Mouse (Mus musculus): ENCODE data around the gene Rabep1. TPM values are rescaled to one million over a fixed set of nuclear protein-coding genes. Genes with fewer than 3 reads are reported as not detected.

Rabep1 gene
- polyA plus RNA-seq, 1 experiment from 2014 or later = 33.0 TPM

GRCm38 (mm10) chr11:70964222-70964907 is 119.8 kb downstream of the Rabep1 start:
- no peaks in the 10 kb centered on the region for H3K27me3 ChIP-seq (ENCODE audit: control insufficient read depth, insufficient read depth, low read length)
- H3K9ac ChIP-seq (ENCODE audit: low read length) = no peak overlapping the region
- H3K4me1 ChIP-seq (ENCODE audit: control insufficient read depth, insufficient read depth, low read length) = 0 out of 2 replicates have a peak, but pooled peaks cover 2% of the 10 kb centered on the region
- no peak overlapping the region for H3K4me3 ChIP-seq (ENCODE audit: low read depth, low read length)
- H3K4me2 ChIP-seq (ENCODE audit: low read depth, severe bottlenecking) = no peak overlapping the region
- 83% methylated on average over 4 of the region's 4 CpGs for WGBS
- H3K9me3 ChIP-seq (ENCODE audit: control insufficient read depth, low read length) = no peaks in the 10 kb centered on the region
- no peak for DNase-seq (ENCODE audit: low spot score)
- peaks cover 17% of the 10 kb centered on the region; the same call in 1 of the 2 replicates for H3K36me3 ChIP-seq (ENCODE audit: control insufficient read depth, insufficient read depth, low read length)
- ATAC-seq (ENCODE audit: insufficient number of reproducible peaks, low FRiP score, low TSS enrichment, low read depth) = no peak
- no peak overlapping the region for H3K27ac ChIP-seq (replicated peaks; ENCODE audit: low read depth, low read length)

DNA sequence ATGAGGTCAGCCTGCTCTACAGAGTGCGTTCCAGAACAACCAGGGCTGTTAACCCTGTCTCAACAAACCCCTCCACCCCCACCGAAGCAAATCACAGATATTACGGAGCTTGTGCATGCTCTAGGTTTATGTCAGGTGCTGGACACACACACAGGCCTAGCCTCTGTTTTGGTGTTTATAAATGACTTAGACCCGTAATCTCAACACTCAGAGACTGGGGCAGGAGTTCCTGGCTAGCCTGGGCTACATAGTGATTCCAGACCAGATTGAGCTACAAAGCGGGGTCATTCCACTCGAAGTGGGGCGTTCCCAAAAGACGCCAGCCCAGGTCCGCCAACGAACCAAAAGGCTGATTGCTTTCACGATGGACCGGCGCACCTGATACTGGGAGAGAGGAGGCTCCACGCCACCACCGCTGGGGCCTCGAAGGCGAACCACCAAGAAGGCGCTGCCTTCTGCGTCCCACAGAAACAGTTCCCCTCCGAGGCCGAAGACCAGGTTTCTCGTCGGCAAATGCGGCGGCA is 124.8 kb downstream of the Rabep1 start:
- under 1% methylated on average over 25 of the region's 25 CpGs for whole genome bisulfite sequencing

GRCm38 (mm10) chr11:70969821-70970559 is 125.4 kb downstream of the Rabep1 start, which contains the start of the genes Nup88 and Rpain:
Gene Nup88, minus strand, starts transcription at chr11:70969973.
Gene Rpain, plus strand, starts transcription at chr11:70970213.
- Histone ChIP-seq H3K4me3 (ENCODE audit: low read depth, low read length) (peak within 1 kb of the TSS; percentile 93), H3K27ac (replicated peaks; ENCODE audit: low read depth, low read length) (peak within 1 kb of the TSS; percentile 56; the same call in 1 of the 2 replicates), H3K4me2 (ENCODE audit: low read depth, severe bottlenecking) (peak within 1 kb of the TSS; percentile 79), H3K4me1 (ENCODE audit: control insufficient read depth, insufficient read depth, low read length) (peaks cover 6% of the 10 kb centered on the region; the same call in 1 of the 2 replicates), H3K36me3 (ENCODE audit: control insufficient read depth, insufficient read depth, low read length) (peaks cover 3% of the 10 kb centered on the region), H3K9ac (ENCODE audit: low read length) (peak within 1 kb of the TSS; percentile 93), H3K27me3 (ENCODE audit: control insufficient read depth, insufficient read depth, low read length) (no peaks in the 10 kb centered on the region), H3K9me3 (ENCODE audit: control insufficient read depth, low read length) (no peaks in the 10 kb centered on the region)
- ATAC-seq (ENCODE audit: insufficient number of reproducible peaks, low FRiP score, low TSS enrichment, low read depth) (peak; percentile 98), DNase-seq (ENCODE audit: low spot score) (peak; percentile 93)
- WGBS = under 1% methylated on average over 43 of the region's 43 CpGs

More for the DNA sequence above, 124.8 kb downstream of the Rabep1 start:
- Histone ChIP-seq H3K27ac (replicated peaks; ENCODE audit: low read depth, low read length) (peak overlapping the region; percentile 56; the same call in 1 of the 2 replicates), H3K36me3 (ENCODE audit: control insufficient read depth, insufficient read depth, low read length) (peaks cover 5% of the 10 kb centered on the region), H3K9me3 (ENCODE audit: control insufficient read depth, low read length) (no peaks in the 10 kb centered on the region), H3K27me3 (ENCODE audit: control insufficient read depth, insufficient read depth, low read length) (no peaks in the 10 kb centered on the region), H3K4me1 (ENCODE audit: control insufficient read depth, insufficient read depth, low read length) (peaks cover 6% of the 10 kb centered on the region; the same call in 1 of the 2 replicates), H3K4me2 (ENCODE audit: low read depth, severe bottlenecking) (peak overlapping the region; percentile 79), H3K4me3 (ENCODE audit: low read depth, low read length) (peak overlapping the region; percentile 93), H3K9ac (ENCODE audit: low read length) (peak overlapping the region; percentile 93)
- ATAC-seq (ENCODE audit: insufficient number of reproducible peaks, low FRiP score, low TSS enrichment, low read depth) = no peak
- no peak for DNase-seq (ENCODE audit: low spot score)

GRCm38 (mm10) chr11:70970560-70971540 is 126.3 kb downstream of the Rabep1 start:
- H3K36me3 ChIP-seq (ENCODE audit: control insufficient read depth, insufficient read depth, low read length) = peaks cover 3% of the 10 kb centered on the region
- H3K4me2 ChIP-seq (ENCODE audit: low read depth, severe bottlenecking) = peak overlapping the region; percentile 48
- H3K9ac ChIP-seq (ENCODE audit: low read length) = peak overlapping the region; percentile 49
- H3K27ac ChIP-seq (replicated peaks; ENCODE audit: low read depth, low read length) = peak overlapping the region; percentile 50; the same call in 1 of the 2 replicates
- no peaks in the 10 kb centered on the region for H3K9me3 ChIP-seq (ENCODE audit: control insufficient read depth, low read length)
- H3K4me3 ChIP-seq (ENCODE audit: low read depth, low read length) = peak overlapping the region; percentile 93
- peaks cover 6% of the 10 kb centered on the region; the same call in 1 of the 2 replicates for H3K4me1 ChIP-seq (ENCODE audit: control insufficient read depth, insufficient read depth, low read length)
- no peak for DNase-seq (ENCODE audit: low spot score)
- 21% methylated on average over 24 of the region's 24 CpGs for WGBS
- no peaks in the 10 kb centered on the region for H3K27me3 ChIP-seq (ENCODE audit: control insufficient read depth, insufficient read depth, low read length)
- peak; percentile 14; the same call in 1 of the 2 replicates for ATAC-seq (ENCODE audit: insufficient number of reproducible peaks, low FRiP score, low TSS enrichment, low read depth)

GRCm38 (mm10) chr11:70972586-70972985 is 128.0 kb downstream of the Rabep1 start:
- Histone ChIP-seq H3K9ac (ENCODE audit: low read length) (no peak overlapping the region), H3K9me3 (ENCODE audit: control insufficient read depth, low read length) (no peaks in the 10 kb centered on the region), H3K4me3 (ENCODE audit: low read depth, low read length) (no peak overlapping the region), H3K4me1 (ENCODE audit: control insufficient read depth, insufficient read depth, low read length) (peaks cover 6% of the 10 kb centered on the region; the same call in 1 of the 2 replicates), H3K27ac (replicated peaks; ENCODE audit: low read depth, low read length) (no peak overlapping the region), H3K4me2 (ENCODE audit: low read depth, severe bottlenecking) (no peak overlapping the region), H3K27me3 (ENCODE audit: control insufficient read depth, insufficient read depth, low read length) (no peaks in the 10 kb centered on the region), H3K36me3 (ENCODE audit: control insufficient read depth, insufficient read depth, low read length) (peaks cover 16% of the 10 kb centered on the region)
- no peak for ATAC-seq (ENCODE audit: insufficient number of reproducible peaks, low FRiP score, low TSS enrichment, low read depth)
- WGBS = 68% methylated on average over 1 of the region's 1 CpGs
- DNase-seq (ENCODE audit: low spot score) = no peak

- H3K9me3 ChIP-seq (ENCODE audit: control insufficient read depth, low read length) = no peaks in the 10 kb centered on the region
- H3K36me3 ChIP-seq (ENCODE audit: control insufficient read depth, insufficient read depth, low read length) = peaks cover 24% of the 10 kb centered on the region
- DNase-seq (ENCODE audit: low spot score) = peak; percentile 28
- H3K4me3 ChIP-seq (ENCODE audit: low read depth, low read length) = no peak overlapping the region
- no peaks in the 10 kb centered on the region for H3K27me3 ChIP-seq (ENCODE audit: control insufficient read depth, insufficient read depth, low read length)
- peaks cover 6% of the 10 kb centered on the region; the same call in 1 of the 2 replicates for H3K4me1 ChIP-seq (ENCODE audit: control insufficient read depth, insufficient read depth, low read length)
- ATAC-seq (ENCODE audit: insufficient number of reproducible peaks, low FRiP score, low TSS enrichment, low read depth) = no peak
- H3K9ac ChIP-seq (ENCODE audit: low read length) = no peak overlapping the region
- no peak overlapping the region for H3K27ac ChIP-seq (replicated peaks; ENCODE audit: low read depth, low read length)
- H3K4me2 ChIP-seq (ENCODE audit: low read depth, severe bottlenecking) = no peak overlapping the region
- WGBS = 74% methylated on average over 4 of the region's 4 CpGs
Observed at GRCm38 (mm10) chr11:70973947-70974346, 129.4 kb downstream of the Rabep1 start.

DNA sequence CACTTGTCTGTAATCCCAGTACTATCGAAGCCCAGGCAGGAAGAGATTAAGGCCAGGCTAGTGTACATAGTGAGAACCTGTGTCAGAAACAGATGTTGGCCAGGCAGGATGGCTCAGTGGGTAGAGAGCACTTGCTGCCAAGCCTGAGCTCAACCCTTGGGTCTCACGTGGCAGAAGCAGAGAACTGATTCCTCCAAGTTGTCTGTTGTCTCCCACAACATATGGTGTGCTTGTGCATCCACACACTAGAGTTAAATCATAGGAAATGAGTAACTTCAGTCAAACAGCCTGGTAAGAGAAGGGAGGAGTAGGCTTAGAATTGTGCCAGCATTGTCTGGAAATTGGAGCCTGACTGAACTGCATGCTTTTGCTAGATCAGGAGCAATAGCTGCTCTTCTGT is 130.6 kb downstream of the Rabep1 start:
- H3K4me2 ChIP-seq (ENCODE audit: low read depth, severe bottlenecking) = no peak overlapping the region
- no peak overlapping the region for H3K4me3 ChIP-seq (ENCODE audit: low read depth, low read length)
- ATAC-seq (ENCODE audit: insufficient number of reproducible peaks, low FRiP score, low TSS enrichment, low read depth) (no peak), DNase-seq (ENCODE audit: low spot score) (no peak)
- H3K27ac ChIP-seq (replicated peaks; ENCODE audit: low read depth, low read length) = no peak overlapping the region
- H3K4me1 ChIP-seq (ENCODE audit: control insufficient read depth, insufficient read depth, low read length) = peaks cover 4% of the 10 kb centered on the region; the same call in 1 of the 2 replicates
- H3K27me3 ChIP-seq (ENCODE audit: control insufficient read depth, insufficient read depth, low read length) = no peaks in the 10 kb centered on the region
- WGBS = 81% methylated on average over 2 of the region's 2 CpGs
- no peak overlapping the region for H3K9ac ChIP-seq (ENCODE audit: low read length)
- H3K36me3 ChIP-seq (ENCODE audit: control insufficient read depth, insufficient read depth, low read length) = peaks cover 30% of the 10 kb centered on the region
- H3K9me3 ChIP-seq (ENCODE audit: control insufficient read depth, low read length) = no peaks in the 10 kb centered on the region
